Mouse (Mus musculus) limb, embryonic 13.5 days (tissue): ENCODE results near the gene S1pr2. TPM values are rescaled to one million over a fixed set of nuclear protein-coding genes. Genes with fewer than 3 reads are reported as not detected.

Source experiments
- ATAC-seq: fragments of 200-750 bp; cut with Nextera tagmentation; 2 replicates; pipeline ENCODE4 v1.8.0; 2017; ENCODE audit warnings: low read depth, moderate number of reproducible peaks, moderate TSS enrichment; ENCODE audit not compliant: low FRiP score
- H3K27ac ChIP-seq: fragments of 300-500 bp; sonication (generic); 2 replicates; pipeline ENCODE4 v1.5.1; 2015; ENCODE audit warnings: inconsistent platforms, mild to moderate bottlenecking, moderate library complexity
- H3K27me3 ChIP-seq: fragments of 300-500 bp; sonication (generic); 2 replicates; pipeline ENCODE4 v1.6.1; 2015; ENCODE audit warnings: mild to moderate bottlenecking, inconsistent platforms
- H3K36me3 ChIP-seq: fragments of 300-500 bp; sonication (generic); 2 replicates; pipeline ENCODE4 v1.6.1; 2015; ENCODE audit warnings: inconsistent platforms, mild to moderate bottlenecking, moderate library complexity
- H3K4me1 ChIP-seq: fragments of 300-500 bp; sonication (generic); 2 replicates; pipeline ENCODE4 v1.6.1; 2015; ENCODE audit warnings: inconsistent platforms
- H3K4me2 ChIP-seq: fragments of 300-500 bp; sonication (generic); replicated peaks from 2 replicates; pipeline ENCODE4 v1.6.1; 2015; ENCODE audit warnings: inconsistent platforms, mild to moderate bottlenecking, moderate library complexity
- H3K4me3 ChIP-seq: fragments of 300-500 bp; sonication (generic); 2 replicates; pipeline ENCODE4 v1.5.1; 2015; ENCODE audit warnings: moderate library complexity, mild to moderate bottlenecking, inconsistent platforms
- H3K9ac ChIP-seq: fragments of 300-500 bp; sonication (generic); 2 replicates; pipeline ENCODE4 v1.6.1; 2015; ENCODE audit warnings: mild to moderate bottlenecking, inconsistent platforms
- H3K9me3 ChIP-seq: fragments of 300-500 bp; sonication (generic); 2 replicates; pipeline ENCODE4 v1.6.1; 2016; ENCODE audit warnings: inconsistent platforms
- WGBS: fragments of 180-500 bp; shearing (Covaris S2); methylation state at CpG from one replicate; pipeline ENCODE4 v1.1.7; 2015; 5-methylcytosine and 5-hydroxymethylcytosine counted together
- polyA plus RNA-seq: library from polyadenylated mRNA; unstranded; fragments of >200 nt; fragmentation: Nextera tagmentation; extraction: Ambion mirVana; gene quantifications from 2 replicates; pipeline ENCODE4 v1.2.1, GENCODE M21; 2015

Gene S1pr2
- polyA plus RNA-seq, 1 experiment from 2014 or later, result 66.9 TPM

- no peak overlapping the region for H3K9ac ChIP-seq
- no peaks in the 10 kb centered on the region for H3K36me3 ChIP-seq
- WGBS, result 32% methylated on average over 5 of the region's 5 CpGs
- no peak for ATAC-seq
- H3K9me3 ChIP-seq, result no peaks in the 10 kb centered on the region
- H3K4me1 ChIP-seq, result peaks cover 24% of the 10 kb centered on the region
- H3K4me3 ChIP-seq, result no peak overlapping the region
- H3K27me3 ChIP-seq, result no peaks in the 10 kb centered on the region
- H3K4me2 ChIP-seq, result no peak overlapping the region
- H3K27ac ChIP-seq, result no peak overlapping the region
Measured at GRCm38 (mm10) chr9:20993165-20993898, 16.8 kb upstream of the S1pr2 start.

DNA sequence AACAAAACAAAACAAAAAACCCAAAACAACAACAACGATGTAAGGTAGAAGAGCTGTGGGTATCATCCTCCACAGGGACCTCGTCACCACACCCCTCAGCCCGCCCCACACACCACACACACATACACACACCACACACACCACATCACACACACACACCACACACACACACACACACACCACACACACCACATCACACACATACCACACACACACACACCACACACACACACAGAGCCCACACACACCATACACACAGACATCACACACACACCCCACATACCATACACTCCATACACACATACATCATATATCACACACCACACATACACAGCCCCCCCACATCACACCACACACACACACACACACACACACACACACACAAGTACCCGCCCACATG is 15.0 kb upstream of the S1pr2 start:
- 94% methylated on average over 4 of the region's 4 CpGs for WGBS
- Histone ChIP-seq H3K9ac (no peak overlapping the region), H3K27ac (no peak overlapping the region; the same call in 1 of the 2 replicates)

DNA sequence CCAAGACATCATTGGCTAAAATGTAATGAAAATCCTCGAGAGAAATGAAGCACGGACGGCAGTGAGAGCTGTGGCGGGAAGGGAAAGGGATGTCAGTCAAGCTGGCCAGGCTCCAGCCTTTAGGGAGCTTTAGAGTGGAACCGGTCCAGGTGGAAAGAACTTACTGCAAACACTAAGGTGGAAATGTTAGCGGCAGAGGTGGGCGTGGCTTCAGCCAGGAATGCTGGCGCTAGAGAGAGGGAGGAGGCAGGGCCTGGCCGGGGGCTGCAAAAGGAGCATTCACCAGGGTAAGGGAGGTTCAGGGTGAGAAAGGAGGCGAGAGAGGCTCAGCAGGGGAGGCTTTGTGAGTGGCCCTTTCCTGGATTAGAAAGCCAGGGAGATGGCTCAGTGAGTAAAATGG is 14.3 kb upstream of the S1pr2 start:
- Histone ChIP-seq H3K4me3 (no peak overlapping the region), H3K4me2 (peak overlapping the region; percentile 44), H3K9me3 (no peaks in the 10 kb centered on the region), H3K4me1 (peaks cover 44% of the 10 kb centered on the region), H3K27me3 (no peaks in the 10 kb centered on the region), H3K36me3 (no peaks in the 10 kb centered on the region), H3K9ac (no peak overlapping the region), H3K27ac (peak overlapping the region; percentile 66; the same call in 1 of the 2 replicates)
- peak; percentile 64; the same call in 1 of the 2 replicates for ATAC-seq
- WGBS, result 5% methylated on average over 10 of the region's 10 CpGs

More for the DNA sequence above, 15.0 kb upstream of the S1pr2 start:
- H3K4me2 ChIP-seq, result no peak overlapping the region
- H3K9me3 ChIP-seq, result no peaks in the 10 kb centered on the region
- no peaks in the 10 kb centered on the region for H3K36me3 ChIP-seq
- no peak overlapping the region for H3K4me3 ChIP-seq
- ATAC-seq, result no peak
- no peaks in the 10 kb centered on the region for H3K27me3 ChIP-seq
- peaks cover 38% of the 10 kb centered on the region for H3K4me1 ChIP-seq

- no peaks in the 10 kb centered on the region for H3K36me3 ChIP-seq
- ATAC-seq, result no peak
- 18% methylated on average over 7 of the region's 7 CpGs for WGBS
- H3K27ac ChIP-seq, result no peak overlapping the region
- no peak overlapping the region for H3K9ac ChIP-seq
- no peak overlapping the region for H3K4me2 ChIP-seq
- H3K9me3 ChIP-seq, result no peaks in the 10 kb centered on the region
- no peak overlapping the region for H3K4me3 ChIP-seq
- no peaks in the 10 kb centered on the region for H3K27me3 ChIP-seq
- H3K4me1 ChIP-seq, result peaks cover 41% of the 10 kb centered on the region
Measured at GRCm38 (mm10) chr9:20987953-20988352, 11.4 kb upstream of the S1pr2 start.

DNA sequence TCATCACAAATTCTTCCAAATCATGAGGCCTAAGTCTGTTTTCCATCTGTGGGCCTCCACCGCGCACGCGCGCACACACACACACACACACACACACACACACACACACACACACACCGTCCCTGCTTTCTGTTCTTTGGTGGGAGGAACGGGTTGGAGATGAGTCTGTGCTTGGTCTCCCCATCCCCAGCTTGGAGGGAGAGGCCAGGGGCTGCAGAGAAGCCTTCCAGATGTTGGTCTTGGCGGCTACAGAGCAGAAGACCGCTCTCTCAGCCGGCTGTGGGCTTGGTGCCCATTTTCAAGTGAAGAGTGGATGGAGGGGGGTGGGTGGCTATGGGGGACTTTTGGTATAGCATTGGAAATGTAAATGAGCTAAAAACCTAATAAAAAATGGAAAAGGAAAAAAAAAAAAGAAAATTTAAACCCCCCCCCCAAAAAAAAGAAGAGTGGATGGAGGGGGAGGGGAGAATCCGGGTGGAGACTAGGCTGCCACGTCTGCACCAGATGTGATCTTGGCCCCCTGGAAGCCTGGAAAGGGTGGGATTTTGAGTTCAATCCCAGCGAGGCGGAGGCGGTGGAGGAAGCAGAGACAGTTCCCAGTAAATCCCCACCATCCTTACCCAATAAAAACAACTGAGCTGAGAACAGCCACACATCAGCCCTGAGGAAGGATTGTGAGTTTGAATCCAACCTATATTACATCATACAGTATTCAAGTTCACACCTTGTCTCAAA is 10.5 kb upstream of the S1pr2 start:
- H3K4me2 ChIP-seq, result 0 out of 2 replicates have a peak overlapping the region, but pooled peaks have one; percentile 0
- H3K36me3 ChIP-seq, result no peaks in the 10 kb centered on the region
- H3K27ac ChIP-seq, result peak overlapping the region; percentile 70; the same call in 1 of the 2 replicates
- H3K9ac ChIP-seq, result no peak overlapping the region
- WGBS, result 49% methylated on average over 15 of the region's 15 CpGs
- H3K4me1 ChIP-seq, result peaks cover 38% of the 10 kb centered on the region
- no peaks in the 10 kb centered on the region for H3K9me3 ChIP-seq
- H3K4me3 ChIP-seq, result no peak overlapping the region
- H3K27me3 ChIP-seq, result no peaks in the 10 kb centered on the region
- peak; percentile 82 for ATAC-seq

DNA sequence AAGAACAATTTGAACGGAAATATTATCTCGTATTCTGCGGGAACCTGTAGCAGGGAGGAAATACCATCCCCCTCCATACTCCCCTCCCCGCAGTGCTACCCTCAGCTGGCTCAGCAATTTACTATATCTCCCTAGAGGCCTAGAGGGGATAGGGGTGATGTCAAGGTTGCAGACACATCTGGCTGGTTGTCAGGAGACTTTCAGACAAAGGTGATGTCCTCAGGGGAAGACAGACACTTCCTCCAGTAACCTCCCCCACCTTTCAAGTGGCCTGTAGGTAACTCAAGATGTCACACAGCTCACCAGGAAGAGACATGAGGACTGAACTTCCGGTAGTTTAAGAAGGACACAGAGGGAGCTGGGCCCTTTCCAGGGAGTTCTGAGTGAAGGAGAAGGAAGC is 6.6 kb upstream of the S1pr2 start:
- H3K9me3 ChIP-seq, result no peaks in the 10 kb centered on the region
- no peak for ATAC-seq
- no peak overlapping the region for H3K9ac ChIP-seq
- H3K4me2 ChIP-seq, result no peak overlapping the region
- no peak overlapping the region for H3K27ac ChIP-seq
- H3K36me3 ChIP-seq, result no peaks in the 10 kb centered on the region
- 52% methylated on average over 5 of the region's 5 CpGs for WGBS
- H3K27me3 ChIP-seq, result no peaks in the 10 kb centered on the region
- peaks cover 25% of the 10 kb centered on the region for H3K4me1 ChIP-seq
- H3K4me3 ChIP-seq, result no peak overlapping the region

- Histone ChIP-seq H3K27ac (no peak overlapping the region), H3K36me3 (no peaks in the 10 kb centered on the region), H3K9ac (no peak overlapping the region), H3K4me1 (peaks cover 19% of the 10 kb centered on the region), H3K27me3 (no peaks in the 10 kb centered on the region), H3K4me2 (no peak overlapping the region), H3K4me3 (no peak overlapping the region), H3K9me3 (no peaks in the 10 kb centered on the region)
- no peak for ATAC-seq
- WGBS, result 66% methylated on average over 3 of the region's 3 CpGs
Measured at GRCm38 (mm10) chr9:20982171-20982570, 5.6 kb upstream of the S1pr2 start.

- Histone ChIP-seq H3K27me3 (no peaks in the 10 kb centered on the region), H3K4me2 (no peak overlapping the region), H3K9ac (no peak overlapping the region), H3K9me3 (no peaks in the 10 kb centered on the region), H3K36me3 (no peaks in the 10 kb centered on the region), H3K27ac (no peak overlapping the region), H3K4me3 (no peak overlapping the region), H3K4me1 (peaks cover 21% of the 10 kb centered on the region)
- no peak for ATAC-seq
- WGBS, result 86% methylated on average over 7 of the region's 7 CpGs
Measured at GRCm38 (mm10) chr9:20979769-20980168, 3.2 kb upstream of the S1pr2 start.

DNA sequence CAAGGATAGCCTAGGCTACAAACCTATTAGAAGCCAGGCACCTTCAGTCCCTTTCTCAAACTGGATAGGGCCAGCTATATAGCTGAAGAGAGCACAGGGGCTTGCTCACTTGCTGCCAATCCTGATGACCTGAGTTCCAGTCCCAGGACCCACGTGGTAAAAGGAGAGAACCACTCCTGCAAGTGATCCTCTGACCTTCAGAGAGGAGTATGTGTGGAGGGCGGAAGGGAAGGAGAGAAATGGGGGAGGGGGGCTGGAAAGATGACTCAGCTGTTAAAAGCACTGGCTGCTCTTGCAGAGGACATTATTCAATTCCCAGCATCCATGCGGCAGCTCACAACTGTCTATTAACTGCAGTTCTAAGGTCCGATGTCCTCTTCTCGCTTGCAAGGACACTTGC is 2.6 kb upstream of the S1pr2 start:
- H3K4me1 ChIP-seq, result peaks cover 27% of the 10 kb centered on the region
- 65% methylated on average over 5 of the region's 5 CpGs for WGBS
- no peak overlapping the region for H3K27ac ChIP-seq
- no peaks in the 10 kb centered on the region for H3K36me3 ChIP-seq
- no peak overlapping the region for H3K4me2 ChIP-seq
- no peak overlapping the region for H3K4me3 ChIP-seq
- no peaks in the 10 kb centered on the region for H3K27me3 ChIP-seq
- no peak for ATAC-seq
- no peak overlapping the region for H3K9ac ChIP-seq
- H3K9me3 ChIP-seq, result no peaks in the 10 kb centered on the region

DNA sequence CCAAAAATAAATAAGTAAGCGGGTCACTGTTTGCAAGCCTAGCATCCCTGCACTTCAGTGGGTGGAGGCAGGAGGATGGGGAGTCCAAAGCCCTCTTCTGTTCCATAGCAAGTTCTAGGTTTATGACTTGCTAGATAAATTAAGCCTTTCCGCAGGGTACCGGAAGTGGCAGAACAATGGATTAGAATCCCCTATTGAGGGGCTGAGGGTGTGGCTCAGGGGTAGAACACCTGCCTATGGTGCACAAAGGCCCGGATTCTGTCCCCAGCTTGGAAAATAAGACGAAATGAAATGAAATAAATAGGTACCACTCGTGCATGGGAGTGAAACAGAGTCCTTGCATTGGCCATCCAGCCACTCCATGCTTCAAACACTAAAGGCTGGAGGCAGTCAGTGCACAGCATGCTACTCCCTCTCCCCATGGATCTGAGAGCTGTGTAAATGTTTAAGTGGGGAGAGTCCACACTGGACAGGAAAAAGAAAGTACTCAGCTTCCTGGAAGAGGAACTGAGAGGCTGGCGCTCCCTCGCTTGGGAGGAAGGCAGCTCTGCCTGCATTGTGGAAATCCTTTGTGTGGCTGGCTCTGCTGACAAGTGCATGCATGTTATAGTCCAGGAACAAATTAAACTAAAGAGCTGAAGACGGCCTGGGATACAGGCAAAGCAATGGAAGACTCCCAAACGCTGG is 2.0 kb upstream of the S1pr2 start:
- Histone ChIP-seq H3K27ac (peak overlapping the region; percentile 17; the same call in 1 of the 2 replicates), H3K4me3 (no peak overlapping the region)

DNA sequence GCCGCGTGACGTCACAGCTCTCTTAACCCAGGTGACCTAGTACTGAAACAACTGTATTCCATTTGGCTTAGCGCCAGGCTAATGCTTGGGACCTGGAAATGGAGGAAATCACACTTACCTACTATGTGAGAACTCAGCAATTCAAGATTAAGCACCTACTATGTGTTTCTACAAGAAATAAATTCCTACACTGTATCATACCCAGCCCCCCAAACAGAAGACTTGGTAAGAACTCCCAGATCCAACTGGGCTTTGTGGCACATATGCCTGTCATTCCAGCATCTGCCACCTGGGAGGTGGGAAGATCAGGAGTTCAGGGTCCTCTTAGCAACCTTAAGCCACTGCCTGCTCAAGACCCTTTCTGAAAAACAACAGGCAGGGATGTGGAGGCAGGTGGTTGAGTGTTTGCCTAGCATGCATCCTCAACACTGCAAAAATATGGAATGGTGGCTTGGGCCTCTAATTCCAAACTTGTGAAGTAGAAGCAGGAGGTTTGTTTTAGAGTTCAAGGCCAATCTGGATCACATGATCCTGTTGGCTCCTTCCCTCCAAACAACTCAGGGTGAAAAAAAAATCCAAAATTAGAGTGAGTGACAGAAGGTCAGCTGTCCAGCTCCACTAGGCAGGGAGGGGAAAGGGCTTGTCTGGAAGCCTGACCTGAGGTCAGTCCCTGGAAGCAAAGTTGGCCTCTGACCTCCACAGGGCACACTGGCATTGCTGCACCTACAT is 544 bp upstream of the S1pr2 start:
- no peak overlapping the region for H3K9ac ChIP-seq
- H3K36me3 ChIP-seq, result no peaks in the 10 kb centered on the region
- under 1% methylated on average over 4 of the region's 4 CpGs for WGBS
- H3K27ac ChIP-seq, result peak overlapping the region; percentile 99
- H3K27me3 ChIP-seq, result no peaks in the 10 kb centered on the region
- H3K4me2 ChIP-seq, result peak overlapping the region; percentile 95
- H3K9me3 ChIP-seq, result no peaks in the 10 kb centered on the region
- H3K4me3 ChIP-seq, result peak overlapping the region; percentile 83
- peaks cover 41% of the 10 kb centered on the region for H3K4me1 ChIP-seq
- ATAC-seq, result peak; percentile 1; the same call in 1 of the 2 replicates

More for the DNA sequence above, 2.0 kb upstream of the S1pr2 start:
- H3K4me1 ChIP-seq, result peaks cover 33% of the 10 kb centered on the region
- no peak overlapping the region for H3K4me2 ChIP-seq
- H3K9ac ChIP-seq, result no peak overlapping the region
- H3K27me3 ChIP-seq, result no peaks in the 10 kb centered on the region
- WGBS, result 62% methylated on average over 10 of the region's 10 CpGs
- no peak for ATAC-seq
- H3K36me3 ChIP-seq, result no peaks in the 10 kb centered on the region
- no peaks in the 10 kb centered on the region for H3K9me3 ChIP-seq
